Mouse (Mus musculus): ENCODE results near the gene Bad. TPM values are rescaled to one million over a fixed set of nuclear protein-coding genes. Genes with fewer than 3 reads are reported as not detected.
"Not testable (repeated sequence)": the region's sequence is repeated elsewhere in the genome, so short reads cannot be mapped to it uniquely, and the experiment has no call there.

Bad gene
- total RNA-seq, 4 experiments from 2014 or later: 34.6 to 44.9 (median 37.6) TPM

DNA sequence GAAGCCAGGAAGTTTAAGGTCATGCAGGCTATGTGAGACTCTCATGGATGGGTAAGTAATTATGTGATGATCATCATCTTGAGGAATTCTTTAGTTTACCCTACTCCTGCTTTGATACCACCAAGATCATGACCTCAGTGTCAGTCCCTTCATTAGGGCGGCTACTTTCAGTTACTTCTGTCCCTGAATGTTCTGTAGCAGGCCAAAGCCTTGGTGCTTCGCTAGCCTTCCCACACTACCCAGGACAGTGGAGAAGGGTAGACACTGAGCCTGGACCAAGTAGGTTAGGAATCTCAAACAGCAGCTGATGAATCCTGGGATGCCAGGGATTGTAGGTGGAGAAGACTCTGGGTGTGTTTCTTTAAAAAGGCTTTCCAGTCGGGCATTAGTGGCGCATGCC, 39.8 kb downstream of the Bad start:
- no peak for DNase-seq (ENCODE audit: low spot score in 2 of 2)

DNA sequence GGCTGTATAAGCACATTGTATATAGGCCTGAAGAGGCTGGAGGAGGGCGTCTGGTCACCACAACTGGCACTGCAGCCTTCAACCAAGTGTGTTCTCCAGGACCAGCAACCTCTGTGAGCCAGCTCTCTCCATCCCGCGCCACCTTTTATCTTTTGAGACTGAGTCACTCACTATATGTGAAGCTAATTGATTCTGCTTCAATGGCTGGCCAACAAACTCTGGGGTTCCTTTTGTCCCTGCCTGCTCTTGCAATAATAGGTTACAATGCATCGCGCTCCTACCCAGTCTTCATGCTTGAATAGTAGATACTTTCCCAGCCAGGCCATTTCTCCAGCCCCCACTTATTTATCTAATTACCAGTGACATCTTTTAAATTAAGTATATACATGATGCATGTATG, 42.0 kb downstream of the Bad start:
- no peak for DNase-seq (ENCODE audit: low spot score in 2 of 2)

DNA sequence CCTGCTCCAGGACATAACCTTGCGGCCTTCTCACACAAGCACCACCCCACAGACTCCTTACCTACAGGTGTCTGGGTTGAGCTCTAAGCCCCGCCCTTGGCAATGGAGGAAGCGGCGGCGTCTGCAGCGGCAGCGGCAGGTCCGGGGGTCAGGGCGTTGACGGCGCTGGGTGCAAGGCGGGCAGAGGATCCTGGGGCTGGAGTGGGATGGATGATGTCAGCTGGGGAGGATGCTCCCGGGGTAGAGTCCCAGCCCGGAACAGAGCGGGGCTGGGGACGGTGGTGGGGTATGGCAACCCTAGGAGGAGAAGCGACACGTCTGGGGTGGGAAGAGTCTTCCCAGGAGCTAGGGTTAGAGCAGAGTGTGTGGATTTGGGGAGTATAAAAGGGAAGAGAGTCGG, 43.6 kb downstream of the Bad start:
- no peak for DNase-seq (ENCODE audit: low spot score in 2 of 2)

DNA sequence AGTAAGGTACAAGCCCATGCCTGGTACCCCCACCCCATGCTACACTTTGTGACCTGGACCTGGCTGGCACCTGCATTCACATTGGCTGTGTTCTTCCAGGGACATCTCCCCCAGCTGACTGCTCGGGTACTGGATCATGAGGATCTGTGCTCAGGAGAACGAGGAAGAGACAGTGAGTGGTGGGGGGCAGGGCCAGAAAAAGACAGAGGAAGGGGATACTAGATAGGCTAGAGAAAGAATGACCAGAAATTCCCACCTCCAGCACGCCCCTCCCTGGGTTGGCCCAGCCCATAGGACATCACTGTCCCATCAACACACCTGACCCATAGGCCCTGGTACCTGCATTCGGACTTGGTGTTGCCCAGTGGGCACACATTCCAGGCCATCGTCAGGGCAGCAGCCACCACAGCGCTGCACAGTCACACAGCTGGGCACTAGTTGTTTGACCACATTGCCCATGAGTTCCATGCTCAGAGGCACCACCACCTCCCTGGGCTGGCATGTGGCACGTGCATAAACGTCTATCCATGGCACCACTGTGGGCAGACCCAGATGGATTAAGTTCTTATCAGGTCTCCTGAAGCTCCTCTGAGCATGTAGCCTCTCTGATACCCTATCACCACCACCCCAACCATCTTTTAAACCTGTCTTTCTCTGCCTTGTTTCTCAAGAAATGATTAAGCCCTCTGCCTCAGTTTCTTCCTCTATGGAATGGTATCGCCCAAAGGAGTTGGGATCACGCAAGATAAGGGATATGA, 44.5 kb downstream of the Bad start:
- no peak for DNase-seq (ENCODE audit: low spot score in 2 of 2)

DNA sequence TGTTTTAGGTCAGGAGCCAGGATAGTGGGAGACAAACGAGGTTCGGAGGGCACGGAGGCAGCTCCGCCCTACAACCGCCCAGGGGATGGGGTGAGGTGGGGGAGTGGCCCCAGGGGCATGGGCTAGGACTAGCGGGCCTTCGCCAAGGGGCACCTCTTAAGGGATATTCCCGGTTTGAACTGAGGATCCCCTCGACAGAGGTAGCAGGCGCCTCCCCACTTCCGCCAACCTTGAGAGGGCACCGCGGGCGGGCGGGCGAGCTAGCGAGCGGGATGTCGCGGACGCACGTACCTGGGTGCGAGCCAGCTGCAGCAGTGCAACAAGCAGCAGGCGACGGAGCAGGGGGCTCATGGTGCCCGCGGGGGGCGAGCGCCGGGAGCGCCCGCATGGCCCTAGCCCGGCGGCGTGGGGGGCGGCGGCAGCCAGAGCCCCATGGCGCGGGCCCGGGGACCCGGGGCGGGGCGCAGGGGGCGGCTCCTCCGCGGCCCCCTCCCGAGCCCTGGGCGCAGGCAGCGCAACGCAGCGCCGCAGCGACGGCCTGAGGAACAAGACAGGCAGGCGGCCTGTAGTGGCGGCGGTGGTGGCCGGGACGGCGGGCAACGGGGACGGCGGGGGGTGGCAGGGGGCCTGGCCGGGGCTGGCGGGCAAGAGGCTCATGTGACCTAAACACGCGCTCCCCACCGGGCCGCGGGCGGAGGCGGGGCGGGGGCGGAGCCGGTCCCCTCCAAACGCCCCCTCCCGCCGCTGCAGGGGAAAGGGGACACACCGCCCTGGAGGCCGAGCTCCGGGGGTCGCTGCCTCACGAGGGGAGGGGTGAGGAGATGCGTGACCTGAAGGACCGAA, 45.6 kb downstream of the Bad start, which contains the start of gene Vegfb:
Gene Vegfb, minus strand, starts transcription at position 591 of the 843 bp plus-strand sequence.
- DNase-seq (ENCODE audit: low spot score in 2 of 2): peak in 1 of 2 experiments; percentile 60

DNA sequence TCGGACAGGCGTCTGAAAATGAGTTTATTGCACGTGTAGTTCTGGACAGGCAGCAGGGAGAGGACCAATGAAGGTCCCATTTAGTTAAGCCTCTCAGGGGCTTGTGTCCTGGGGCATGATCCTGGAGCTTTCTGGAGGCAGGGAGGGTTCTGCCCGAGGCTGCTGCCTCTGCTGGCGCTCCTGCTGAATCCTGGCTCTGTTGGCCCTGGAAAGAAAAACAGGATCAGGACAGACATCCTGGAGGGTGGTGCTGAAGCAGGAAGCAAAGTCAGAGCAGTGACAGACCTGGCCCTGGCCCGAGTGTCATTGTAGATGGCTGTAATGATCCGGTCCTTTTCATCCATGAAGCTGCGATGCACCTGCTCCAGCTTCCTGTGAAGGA, 46.2 kb downstream of the Bad start:
- DNase-seq (ENCODE audit: low spot score in 2 of 2): peak in 1 of 2 experiments; percentile 8

DNA sequence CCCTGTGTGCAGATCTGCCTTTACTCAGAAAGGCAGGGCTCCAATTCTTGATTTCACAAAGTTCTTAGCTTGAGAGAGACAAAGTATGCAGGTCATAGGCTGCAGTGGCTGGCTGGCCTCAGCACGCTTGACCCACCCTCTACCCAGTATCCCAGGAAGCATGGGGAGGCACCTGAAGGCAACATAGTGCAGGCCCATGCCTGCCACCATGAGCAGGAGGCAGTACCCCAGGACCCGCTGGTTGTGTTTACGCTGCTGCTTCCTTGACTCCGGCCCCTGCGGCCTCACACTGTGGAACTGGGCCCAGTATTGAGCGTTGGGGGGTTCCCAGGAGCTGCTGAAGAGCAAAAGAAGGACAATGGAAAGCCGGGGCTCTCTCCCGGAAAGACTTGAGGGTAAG, 47.6 kb downstream of the Bad start:
- DNase-seq (ENCODE audit: low spot score in 2 of 2): no peak

DNA sequence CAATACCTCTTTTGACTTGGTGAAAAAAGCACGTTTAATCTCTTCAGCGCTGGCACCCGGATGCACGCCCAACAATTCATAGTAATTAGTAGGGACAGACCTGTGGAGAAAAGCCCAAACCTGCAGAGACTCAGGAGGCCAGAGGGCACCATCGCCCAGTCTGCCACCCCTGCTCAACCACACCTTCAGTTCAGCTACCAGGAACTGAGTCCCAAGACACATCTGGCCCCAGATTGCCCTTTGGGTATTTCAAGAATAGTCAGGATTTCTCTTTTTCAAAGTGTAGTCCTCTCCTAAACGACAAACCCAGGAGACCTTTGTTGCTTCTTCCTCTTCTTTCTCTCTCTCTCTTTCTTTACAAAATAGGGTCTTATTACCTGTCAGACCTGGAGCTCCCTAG, 49.1 kb downstream of the Bad start:
- no peak for DNase-seq (ENCODE audit: low spot score in 2 of 2)

DNA sequence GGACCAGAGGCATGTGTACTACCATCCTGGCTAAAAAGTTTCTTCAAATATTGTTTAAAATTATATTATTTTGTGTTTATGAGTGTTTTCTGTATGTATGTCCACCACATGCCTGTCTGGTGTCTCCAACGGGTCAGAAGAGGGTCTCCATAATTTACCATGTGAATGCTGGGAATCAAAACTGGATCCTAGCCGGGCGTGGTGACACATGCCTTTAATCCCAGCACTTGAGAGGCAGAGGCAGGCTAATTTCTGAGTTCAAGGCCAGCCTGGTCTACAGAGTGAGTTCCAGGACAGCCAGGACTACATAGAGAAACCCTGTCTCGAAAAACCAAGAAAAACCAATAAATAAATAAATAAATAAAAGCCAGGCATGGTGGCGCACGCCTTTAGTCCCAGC, 49.5 kb downstream of the Bad start:
- not testable (repeated sequence) for DNase-seq (ENCODE audit: low spot score in 2 of 2)

DNA sequence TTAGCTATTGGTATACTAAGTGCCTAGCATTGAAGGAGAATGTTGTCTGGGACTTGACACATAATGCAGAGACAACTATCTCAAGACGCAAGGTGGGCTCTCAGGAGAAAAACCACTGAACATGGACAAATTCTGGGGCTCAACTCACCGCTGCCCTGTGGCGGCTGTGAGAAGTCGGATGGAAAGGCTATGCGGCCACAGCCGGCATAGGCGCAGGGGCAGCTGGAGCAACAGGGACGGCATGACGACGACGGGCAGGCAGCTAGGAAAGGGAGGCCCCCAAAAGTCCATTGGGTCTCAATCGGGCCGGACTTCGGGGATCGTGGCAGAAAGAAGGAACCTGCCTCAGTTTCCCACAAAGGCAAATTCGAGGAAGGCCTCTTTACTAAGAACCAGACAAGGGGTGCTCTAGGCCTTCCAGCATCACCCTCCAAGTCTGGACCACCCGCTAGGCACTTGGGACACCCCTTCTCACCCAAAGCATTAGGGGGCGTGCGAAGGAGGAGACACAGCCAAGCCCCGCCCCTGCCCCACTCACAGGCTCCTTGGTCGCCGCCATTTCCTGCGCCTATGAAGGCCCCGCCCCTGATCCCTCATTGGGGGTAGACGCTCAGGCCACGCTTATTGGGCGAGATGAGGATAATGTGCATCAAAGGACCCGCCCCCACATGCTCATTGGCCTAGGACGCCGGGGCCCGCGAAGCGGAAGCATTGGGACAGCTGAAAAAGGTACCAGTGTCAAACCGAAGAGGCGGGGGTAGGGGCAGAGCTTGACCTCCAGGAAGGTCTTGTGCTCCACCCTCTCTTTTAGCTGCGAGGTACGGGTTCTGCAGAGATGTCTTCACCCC, 50.6 kb downstream of the Bad start, which contains the start of gene Dnajc4:
Gene Dnajc4, minus strand, starts transcription at position 562 of the 848 bp plus-strand sequence.
- DNase-seq (ENCODE audit: low spot score in 2 of 2): peak; percentile 80 to 96

DNA sequence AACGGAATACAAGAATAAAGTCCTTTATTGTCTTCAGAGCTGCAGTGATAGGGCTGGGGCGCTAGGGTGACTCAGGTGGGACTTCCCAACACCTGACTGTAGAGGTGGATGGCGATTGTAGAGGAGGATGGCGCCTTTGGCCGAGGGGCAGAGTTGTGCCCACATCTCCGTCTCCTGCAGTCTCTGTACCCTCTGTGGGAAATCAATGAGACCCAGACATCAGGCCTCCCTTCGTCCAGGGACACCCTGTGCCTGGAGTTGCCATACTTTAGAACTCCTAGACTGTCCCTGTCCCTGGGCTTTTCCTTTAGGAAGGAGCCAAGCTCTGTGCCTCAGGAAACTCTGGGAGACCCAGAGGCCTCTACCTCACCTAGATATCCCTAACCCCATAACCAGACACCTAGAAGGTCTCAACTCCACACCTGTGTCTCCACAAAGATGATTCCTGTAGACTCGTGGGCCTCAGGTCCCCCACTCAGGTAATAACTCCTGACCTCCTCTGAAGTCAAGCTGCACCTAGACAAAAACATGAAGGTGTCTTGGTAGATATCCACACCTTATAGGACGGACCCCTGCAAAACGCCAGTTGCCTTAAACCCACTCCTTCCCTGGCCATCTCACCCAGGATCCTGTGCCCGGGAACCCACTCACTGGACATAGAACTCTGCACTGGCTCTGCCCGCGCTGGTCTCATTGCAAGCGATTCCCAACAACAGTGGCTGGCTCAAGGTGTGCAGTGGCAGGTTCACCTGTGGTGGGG, 51.5 kb downstream of the Bad start:
- DNase-seq (ENCODE audit: low spot score in 2 of 2): peak in 1 of 2 experiments; percentile 22

DNA sequence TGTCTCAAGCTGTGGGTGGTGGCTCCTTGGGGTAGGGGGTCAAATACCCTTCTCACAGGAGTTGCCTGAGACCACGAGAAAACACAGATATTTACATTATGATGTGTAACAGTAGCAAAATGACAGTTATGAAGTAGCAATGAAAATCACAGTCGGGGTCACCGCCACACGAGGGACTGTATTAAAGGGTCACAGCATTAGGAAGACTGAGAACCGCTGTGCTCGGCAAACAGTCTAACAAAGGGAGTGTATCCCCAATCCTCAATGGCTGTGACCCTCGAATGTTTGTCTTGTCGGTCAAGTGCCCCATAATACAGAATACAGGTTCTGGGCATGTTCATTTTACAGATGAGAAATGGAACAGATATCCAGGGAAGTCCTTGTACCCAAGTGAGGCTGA, 52.3 kb downstream of the Bad start:
- no peak for DNase-seq (ENCODE audit: low spot score in 2 of 2)

DNA sequence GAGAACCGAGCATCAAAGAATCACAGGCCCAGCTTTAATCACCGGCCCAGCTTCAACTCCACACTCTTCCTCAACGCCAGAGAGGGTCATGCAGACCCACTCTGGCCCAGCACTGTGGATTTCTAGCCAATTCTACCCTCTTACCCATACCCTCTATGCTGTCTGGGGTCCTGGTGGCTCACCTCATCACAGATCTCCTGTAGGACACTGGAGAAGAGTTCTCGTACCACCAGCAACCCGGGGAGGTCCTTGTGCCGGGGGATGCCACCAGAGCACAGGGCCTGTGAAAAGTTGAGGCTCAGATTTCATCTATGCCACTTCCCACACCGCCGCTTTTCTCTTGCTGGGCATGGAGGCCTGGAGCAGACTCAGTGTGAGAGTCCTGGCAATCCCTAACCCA, 52.8 kb downstream of the Bad start:
- DNase-seq (ENCODE audit: low spot score in 2 of 2): no peak

DNA sequence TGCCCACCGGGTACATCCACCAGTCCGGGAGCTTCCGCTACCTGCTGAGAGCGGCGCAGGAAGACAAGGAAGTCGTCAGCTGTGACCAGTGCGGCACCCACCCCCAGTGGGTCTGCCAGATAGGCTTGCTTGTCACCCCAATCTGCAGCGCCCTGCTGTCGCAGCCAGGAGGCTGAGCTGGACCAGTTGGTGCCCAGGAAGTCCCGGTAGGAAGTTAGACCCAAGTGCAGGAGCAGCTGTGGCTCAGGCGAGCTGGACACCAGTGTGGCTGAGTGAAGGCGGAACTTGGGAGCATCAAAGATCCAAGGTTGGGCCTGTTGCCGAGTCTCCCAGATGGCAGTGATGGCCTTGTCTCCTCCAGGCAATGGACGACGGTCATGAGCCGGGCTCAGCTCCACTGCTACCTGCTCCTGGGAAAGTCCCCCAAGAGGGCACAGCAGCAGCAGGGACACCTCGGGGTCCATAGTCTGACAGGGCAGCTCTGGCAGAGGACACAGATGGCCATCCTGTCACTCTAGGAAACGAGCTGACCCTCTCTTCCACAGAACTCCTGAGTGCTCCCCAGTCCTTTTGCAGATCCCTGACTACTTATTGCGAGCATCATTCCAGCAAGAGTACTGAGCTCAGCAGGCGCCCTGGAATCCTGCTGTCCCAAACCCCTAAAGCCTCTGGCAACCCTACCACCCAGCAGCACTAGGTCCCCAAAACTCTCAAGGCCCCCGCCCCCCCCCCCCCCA, 53.8 kb downstream of the Bad start:
- DNase-seq (ENCODE audit: low spot score in 2 of 2): no peak

DNA sequence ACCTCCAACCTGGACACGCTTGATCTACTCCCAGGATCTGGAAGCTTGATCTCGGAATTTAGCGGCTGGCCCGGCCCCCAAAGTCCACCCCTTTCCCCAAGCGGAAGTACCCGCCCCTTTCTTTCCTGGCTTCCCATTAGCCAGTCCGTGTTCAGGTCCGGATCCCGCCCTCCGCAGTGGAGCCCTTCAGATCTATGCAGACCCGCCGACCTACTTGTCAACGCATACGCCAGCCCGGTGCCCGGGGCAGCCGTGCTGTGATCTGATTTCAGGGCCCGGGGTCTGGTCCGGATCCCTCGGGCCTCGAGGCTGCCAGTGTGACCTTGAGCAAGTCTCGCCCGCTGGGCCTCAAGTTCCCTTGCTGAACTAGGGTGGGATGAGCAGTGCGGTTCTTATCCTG, 54.3 kb downstream of the Bad start, which contains the start of the genes Nudt22 and Trpt1:
Gene Nudt22, minus strand, starts transcription at position 112 of the 400 bp plus-strand sequence.
Gene Trpt1, plus strand, starts transcription at position 126 of the 400 bp plus-strand sequence.
- peak; percentile 71 to 77 for DNase-seq (ENCODE audit: low spot score in 2 of 2)

DNA sequence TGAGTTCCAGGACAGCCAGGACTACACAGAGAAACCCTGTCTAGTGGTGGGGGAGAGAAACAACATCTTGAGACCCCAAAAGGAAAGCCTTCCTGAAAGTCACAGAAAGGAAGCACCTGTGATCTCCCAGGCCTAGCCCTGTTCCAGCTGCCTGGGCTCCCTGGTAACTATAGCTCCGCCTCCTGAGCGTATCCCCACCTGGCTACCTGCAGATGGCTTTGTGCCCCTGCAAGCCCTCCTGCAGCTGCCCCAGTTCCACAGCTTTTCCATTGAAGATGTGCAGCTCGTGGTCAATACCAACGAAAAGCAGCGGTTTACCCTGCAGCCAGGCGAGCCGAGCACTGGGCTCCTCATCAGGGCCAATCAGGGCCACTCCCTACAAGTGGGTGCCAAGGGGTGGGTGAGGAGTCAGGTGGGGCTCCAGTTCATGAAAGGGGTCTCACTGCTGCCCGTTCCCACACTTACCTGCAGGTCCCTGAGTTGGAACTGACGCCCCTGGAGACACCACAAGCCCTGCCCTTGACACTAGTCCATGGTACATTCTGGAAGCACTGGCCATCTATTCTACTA, 56.1 kb downstream of the Bad start:
- peak in 1 of 2 experiments; percentile 11 for DNase-seq (ENCODE audit: low spot score in 2 of 2)

DNA sequence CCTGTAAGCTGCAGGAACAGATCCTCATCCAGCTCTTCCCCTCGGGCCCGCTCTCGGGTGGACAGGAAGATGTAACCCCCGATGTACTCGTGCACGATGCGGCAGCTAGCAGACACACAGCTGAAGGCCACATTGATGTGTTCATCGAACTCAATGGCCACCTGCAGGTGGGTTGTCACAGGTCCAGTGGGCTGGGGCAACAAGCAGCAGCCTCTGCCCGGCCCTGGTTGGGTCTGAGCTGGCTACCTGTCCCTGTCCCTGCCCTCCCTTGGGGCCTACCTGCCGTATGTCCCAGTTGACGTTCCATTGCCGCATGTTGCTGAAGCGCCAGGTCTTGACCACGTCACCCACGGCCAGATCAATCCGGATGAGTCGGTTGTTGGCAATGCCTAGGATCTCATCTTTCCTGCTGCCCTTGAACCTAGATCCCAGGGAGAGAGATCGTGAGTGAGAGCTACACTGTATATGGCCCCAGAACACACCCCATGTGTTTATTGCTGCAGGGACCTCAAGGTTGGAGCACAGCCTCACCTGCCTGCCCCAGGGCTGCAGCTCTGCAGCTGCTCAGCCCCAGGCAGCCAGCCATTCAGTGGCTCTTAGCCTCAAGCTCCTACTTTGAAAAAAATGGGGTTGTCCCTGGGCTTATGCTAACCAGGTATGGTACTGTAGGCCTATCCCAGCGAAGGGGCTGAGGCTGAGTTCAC, 57.9 kb downstream of the Bad start:
- no peak for DNase-seq (ENCODE audit: low spot score in 2 of 2)

Data from left cerebral cortex, adult 8-10 months (tissue).